7 mouse cellular contexts compared by ENCODE assay signal in the genomic region with DNA sequence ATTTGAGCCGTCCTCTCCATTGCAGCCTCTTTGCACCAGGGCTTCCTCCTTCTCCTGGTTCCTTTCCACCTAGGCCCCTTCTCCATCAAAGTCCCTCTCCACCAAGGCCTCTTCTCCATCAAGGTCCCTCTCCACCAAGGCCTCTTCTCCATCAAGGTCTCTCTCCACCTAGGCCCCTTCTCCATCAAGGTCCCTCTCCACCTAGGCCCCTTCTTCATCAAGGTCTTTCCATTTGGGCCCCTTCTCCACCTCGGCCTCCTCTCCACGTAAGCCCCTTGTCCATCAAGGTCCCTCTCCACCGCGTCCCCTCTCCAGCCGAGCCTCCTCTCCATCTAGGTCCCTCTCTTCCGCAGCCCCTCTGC. TPM values are rescaled to one million over a fixed set of nuclear protein-coding genes. Genes with fewer than 3 reads are reported as not detected.
DNase-seq lines count a peak whose midpoint lies in the region; ATAC-seq and TF ChIP-seq lines count a peak whose summit lies in the region.

No protein-coding gene starts in this region.

- peak overlapping the region; percentile 46 for H3K4me3 ChIP-seq in liver, adult 2 months (ENCODE audit: insufficient read depth, low read depth, low read length)
- H3K4me3 ChIP-seq in embryonic facial prominence, embryonic 11.5 days (ENCODE audit: low read depth, low read length) = peak overlapping the region; percentile 97
- peak overlapping the region; percentile 88 for H3K4me3 ChIP-seq in intestine, embryonic 15.5 days (replicated peaks)
- peak overlapping the region; percentile 82 for H3K4me3 ChIP-seq in neural tube, embryonic 14.5 days (ENCODE audit: low read depth, low read length)

- peak overlapping the region; percentile 48 for H3K9ac ChIP-seq in liver, adult 2 months (ENCODE audit: low read depth, low read length)
- peak overlapping the region; percentile 99 for H3K9ac ChIP-seq in embryonic facial prominence, embryonic 11.5 days (replicated peaks; ENCODE audit: low read length)
- peak overlapping the region; percentile 97 for H3K9ac ChIP-seq in intestine, embryonic 15.5 days
- peak overlapping the region; percentile 100 for H3K9ac ChIP-seq in neural tube, embryonic 14.5 days (replicated peaks; ENCODE audit: low read depth, low read length)

- ATAC-seq in embryonic facial prominence, embryonic 11.5 days (replicated peaks; ENCODE audit: insufficient number of reproducible peaks, low FRiP score, low TSS enrichment, low read depth) = peak; percentile 64
- no peak; the same call in 1 of the 2 replicates for ATAC-seq in intestine, embryonic 15.5 days
- peak; percentile 70 for ATAC-seq in neural tube, embryonic 14.5 days (ENCODE audit: low read depth)

- no peaks in the 10 kb centered on the region for H3K36me3 ChIP-seq in liver, adult 2 months (ENCODE audit: control insufficient read depth, insufficient read depth, low read length)
- H3K36me3 ChIP-seq in embryonic facial prominence, embryonic 11.5 days (replicated peaks; ENCODE audit: control insufficient read depth, insufficient read depth, low read depth, low read length) = no peaks in the 10 kb centered on the region
- H3K36me3 ChIP-seq in intestine, embryonic 15.5 days = no peaks in the 10 kb centered on the region
- H3K36me3 ChIP-seq in neural tube, embryonic 14.5 days (ENCODE audit: control insufficient read depth, insufficient read depth, low read length) = no peaks in the 10 kb centered on the region

- WGBS in liver, adult 2 months = 14% methylated on average over 7 of the region's 7 CpGs
- WGBS in embryonic facial prominence, embryonic 11.5 days = 5% methylated on average over 7 of the region's 7 CpGs
- WGBS in intestine, embryonic 15.5 days = 9% methylated on average over 7 of the region's 7 CpGs
- 4% methylated on average over 7 of the region's 7 CpGs for WGBS in neural tube, embryonic 14.5 days

- no peak for TF ChIP-seq CTCF in liver, adult 2 months (IDR thresholded peaks at IDR 0.05; ENCODE audit: low read depth, low read length)

- no peaks in the 10 kb centered on the region for H3K9me3 ChIP-seq in embryonic facial prominence, embryonic 11.5 days (replicated peaks; ENCODE audit: control insufficient read depth, low read length)
- H3K9me3 ChIP-seq in intestine, embryonic 15.5 days = no peaks in the 10 kb centered on the region
- no peaks in the 10 kb centered on the region for H3K9me3 ChIP-seq in neural tube, embryonic 14.5 days (ENCODE audit: control insufficient read depth, low read length)

- H3K4me2 ChIP-seq in embryonic facial prominence, embryonic 11.5 days (ENCODE audit: low read depth, low read length) = peak overlapping the region; percentile 69
- H3K4me2 ChIP-seq in intestine, embryonic 15.5 days (replicated peaks) = peak overlapping the region; percentile 90
- H3K4me2 ChIP-seq in neural tube, embryonic 14.5 days (ENCODE audit: low read depth, low read length) = peak overlapping the region; percentile 53

- no peaks in the 10 kb centered on the region for H3K27me3 ChIP-seq in liver, adult 2 months (ENCODE audit: control insufficient read depth, insufficient read depth, low read length)
- no peaks in the 10 kb centered on the region for H3K27me3 ChIP-seq in embryonic facial prominence, embryonic 11.5 days (ENCODE audit: control insufficient read depth, insufficient read depth, low read length)
- H3K27me3 ChIP-seq in intestine, embryonic 15.5 days (replicated peaks) = no peaks in the 10 kb centered on the region
- H3K27me3 ChIP-seq in neural tube, embryonic 14.5 days (ENCODE audit: control insufficient read depth, insufficient read depth, low read length) = no peaks in the 10 kb centered on the region

- 0 out of 2 replicates have a peak overlapping the region, but pooled peaks have one; percentile 3 for H3K27ac ChIP-seq in liver, adult 2 months (replicated peaks; ENCODE audit: insufficient read depth, low read depth, low read length)
- H3K27ac ChIP-seq in embryonic facial prominence, embryonic 11.5 days (replicated peaks; ENCODE audit: low read depth, low read length) = peak overlapping the region; percentile 99
- H3K27ac ChIP-seq in intestine, embryonic 15.5 days = peak overlapping the region; percentile 98
- peak overlapping the region; percentile 99 for H3K27ac ChIP-seq in neural tube, embryonic 14.5 days (ENCODE audit: low read depth, low read length)

- no peak for TF ChIP-seq POLR2A in liver, adult 2 months (IDR thresholded peaks at IDR 0.05; ENCODE audit: extremely low read depth, insufficient read depth, low read length)

- no peak for DNase-seq in liver, adult 2 months (ENCODE audit: extremely low read depth, low read depth, low spot score)
- DNase-seq in liver = no peak
- no peak for DNase-seq in embryonic facial prominence, embryonic 11.5 days (ENCODE audit: low spot score)
- DNase-seq in thymus, postnatal 4 days = no peak
- no peak for DNase-seq in layer of hippocampus, adult 9-11 months

- H3K4me1 ChIP-seq in liver, adult 2 months (ENCODE audit: control insufficient read depth, insufficient read depth, low read length) = peaks cover 25% of the 10 kb centered on the region
- H3K4me1 ChIP-seq in embryonic facial prominence, embryonic 11.5 days (ENCODE audit: control insufficient read depth, insufficient read depth, low read length) = peaks cover 7% of the 10 kb centered on the region
- H3K4me1 ChIP-seq in intestine, embryonic 15.5 days (replicated peaks) = peaks cover 31% of the 10 kb centered on the region
- H3K4me1 ChIP-seq in neural tube, embryonic 14.5 days (ENCODE audit: control insufficient read depth, insufficient read depth, low read length) = peaks cover 35% of the 10 kb centered on the region

- peaks cover 15% of the 10 kb centered on the region for H3K79me2 ChIP-seq in liver, adult 2 months (ENCODE audit: control insufficient read depth, insufficient read depth, low read length)

RNA-seq across cellular contexts. Expression of a gene that starts 0.3 kb away (rescaled TPM):
- 5.5 and 12.5 TPM in 2 replicates for total RNA-seq in liver, adult 2 months (2014; rRNA removed)
- 12.1 and 14.7 TPM in 2 replicates for polyA plus RNA-seq in liver, adult 2 months (2012; rRNA removed)
- polyA plus RNA-seq in embryonic facial prominence, embryonic 11.5 days (2014; fragmentation: Nextera tagmentation; extraction: Ambion mirVana) = 46.2 and 48.6 TPM in 2 replicates
- 32.5 and 36.1 TPM in 2 replicates for polyA plus RNA-seq in intestine, embryonic 15.5 days (2015; fragmentation: Nextera tagmentation; extraction: Ambion mirVana)
- polyA plus RNA-seq in neural tube, embryonic 14.5 days (2014; fragmentation: Nextera tagmentation; extraction: Ambion mirVana) = 101 and 118 TPM in 2 replicates

RNA-seq across cellular contexts. Expression of a gene that starts 55.2 kb away (rescaled TPM):
- total RNA-seq in liver, adult 2 months (2014; rRNA removed) = 0.34 and 0.37 TPM in 2 replicates
- 1.3 and 2.3 TPM in 2 replicates for polyA plus RNA-seq in liver, adult 2 months (2012; rRNA removed)
- 3.5 TPM in 2 replicates for polyA plus RNA-seq in embryonic facial prominence, embryonic 11.5 days (2014; fragmentation: Nextera tagmentation; extraction: Ambion mirVana)
- 4.3 and 4.5 TPM in 2 replicates for polyA plus RNA-seq in intestine, embryonic 15.5 days (2015; fragmentation: Nextera tagmentation; extraction: Ambion mirVana)
- 23.8 and 25.2 TPM in 2 replicates for polyA plus RNA-seq in neural tube, embryonic 14.5 days (2014; fragmentation: Nextera tagmentation; extraction: Ambion mirVana)

Comparison
In these comparisons a context has a peak if more than half of its experiments do, and no peak if none do; other contexts are left out.
1. H3K27ac ChIP-seq: peak in every context shown above with its lines; median percentile 99 in embryonic facial prominence, embryonic 11.5 days; 99 in neural tube, embryonic 14.5 days; 98 in intestine, embryonic 15.5 days; 3 in liver, adult 2 months.
2. H3K4me3 ChIP-seq: peak in every context shown above with its lines; median percentile 97 in embryonic facial prominence, embryonic 11.5 days; 88 in intestine, embryonic 15.5 days; 82 in neural tube, embryonic 14.5 days; 46 in liver, adult 2 months.
3. H3K9ac ChIP-seq: peak in every context shown above with its lines; median percentile 100 in neural tube, embryonic 14.5 days; 99 in embryonic facial prominence, embryonic 11.5 days; 97 in intestine, embryonic 15.5 days; 48 in liver, adult 2 months.